Mouse (Mus musculus) inflammation-experienced regulatory T-cells, adult 16 weeks (primary cell): ENCODE data around the gene Slc25a35. TPM values are rescaled to one million over a fixed set of nuclear protein-coding genes. Genes with fewer than 3 reads are reported as not detected.

Experiments
- polyA plus RNA-seq: library from polyadenylated mRNA; unstranded; fragments of 100-300 nt; shearing (Covaris generic); gene quantifications from one replicate; pipeline ENCODE4 v1.2.1, GENCODE M21; 2017

Gene Slc25a35
- polyA plus RNA-seq, result 11.0 TPM

GRCm38 (mm10) chr11:68967337-68968282, at the start of gene Slc25a35:
Gene Slc25a35 (plus strand): TSS chr11:68968131.

GRCm38 (mm10) chr11:68926981-68927380, 41.0 kb upstream of the Slc25a35 start, which contains the start of gene Odf4:
Gene Odf4 (minus strand): TSS chr11:68927081.

GRCm38 (mm10) chr11:68957308-68957707, 10.6 kb upstream of the Slc25a35 start, which contains the start of gene Arhgef15:
Gene Arhgef15 (minus strand): TSS chr11:68957480.

GRCm38 (mm10) chr11:68975085-68975484, 7.2 kb downstream of the Slc25a35 start, which contains the start of gene Rangrf:
Gene Rangrf (minus strand): TSS chr11:68975185.

GRCm38 (mm10) chr11:69008182-69009121, 40.5 kb downstream of the Slc25a35 start, which contains the start of gene Pfas:
Gene Pfas (minus strand): TSS chr11:69008460.

GRCm38 (mm10) chr11:69015644-69016441, 47.9 kb downstream of the Slc25a35 start, which contains the start of gene Ctc1:
Gene Ctc1 (plus strand): TSS chr11:69015911.

Other genes with a start within 250 kb of the Slc25a35 start
- 74.0 TPM for gene Ndel1, start 96.3 kb upstream of the Slc25a35 start, polyA plus RNA-seq
- gene Rnf222, start 79.6 kb upstream of the Slc25a35 start, polyA plus RNA-seq, result not detected
- 813 TPM for gene Rpl26, start 66.5 kb upstream of the Slc25a35 start, polyA plus RNA-seq
- gene Odf4, start 41.0 kb upstream of the Slc25a35 start, polyA plus RNA-seq, result not detected
- 0.16 TPM for gene Arhgef15, start 10.7 kb upstream of the Slc25a35 start, polyA plus RNA-seq
- gene Rangrf, start 7.1 kb downstream of the Slc25a35 start, polyA plus RNA-seq, result 35.2 TPM
- 5.3 TPM for gene Pfas, start 40.3 kb downstream of the Slc25a35 start, polyA plus RNA-seq
- gene Ctc1, start 47.8 kb downstream of the Slc25a35 start, polyA plus RNA-seq, result 29.3 TPM
- gene Aurkb, start 77.5 kb downstream of the Slc25a35 start, polyA plus RNA-seq, result 11.1 TPM
- gene Borcs6, start 91.6 kb downstream of the Slc25a35 start, polyA plus RNA-seq, result 6.5 TPM
- 3.6 TPM for gene Tmem107, start 102.7 kb downstream of the Slc25a35 start, polyA plus RNA-seq
- gene Vamp2, start 120.4 kb downstream of the Slc25a35 start, polyA plus RNA-seq, result 71.4 TPM
- 9.8 TPM for gene Per1, start 127.1 kb downstream of the Slc25a35 start, polyA plus RNA-seq
- not detected for gene Hes7, start 152.3 kb downstream of the Slc25a35 start, polyA plus RNA-seq
- 0.18 TPM for gene 9130213A22Rik, start 154.5 kb downstream of the Slc25a35 start, polyA plus RNA-seq
- 0.10 TPM for gene Aloxe3, start 157.8 kb downstream of the Slc25a35 start, polyA plus RNA-seq
- not detected for gene Alox12b, start 188.9 kb downstream of the Slc25a35 start, polyA plus RNA-seq
- 13.7 TPM for gene Alox8, start 229.7 kb downstream of the Slc25a35 start, polyA plus RNA-seq